Mouse (Mus musculus): ENCODE measurements around the gene Phkb.

Phkb gene

DNA sequence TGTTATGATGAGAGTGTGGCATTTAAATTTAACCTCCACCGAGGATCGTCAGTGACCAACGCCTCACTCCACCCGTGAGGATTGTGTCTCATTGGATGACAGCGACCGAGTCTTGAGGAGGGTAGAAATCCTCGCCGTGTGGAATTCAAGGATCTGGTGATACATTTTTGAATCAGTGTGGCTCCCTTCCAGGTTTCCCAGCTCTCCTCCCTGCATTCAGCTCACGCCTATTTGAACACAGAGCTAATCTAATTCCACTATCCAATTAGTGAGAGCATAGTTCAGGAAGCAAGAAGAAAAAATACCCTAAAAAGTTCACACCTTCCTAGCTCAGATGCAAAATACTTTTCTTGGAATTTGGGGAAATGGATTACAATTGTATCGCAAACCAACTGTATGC, 249.9 kb downstream of the Phkb start:
- in situ Hi-C loops (cut with MboI, MseI): no loop called here

Data from regulatory T cell (primary cell).